Mouse (Mus musculus) stomach, embryonic 15.5 days (tissue): Measurements from ENCODE around the gene Rap1b. TPM values are rescaled to one million over a fixed set of nuclear protein-coding genes. Genes with fewer than 3 reads are reported as not detected.
"Not testable (repeated sequence)": the region's sequence is repeated elsewhere in the genome, so short reads cannot be mapped to it uniquely, and the experiment has no call there.

Source experiments
- ATAC-seq: fragments of 200-750 bp; cut with Nextera tagmentation; 2 replicates; pipeline ENCODE4 v1.8.0; 2017; ENCODE audit warnings: low read depth, moderate number of reproducible peaks, moderate TSS enrichment; ENCODE audit not compliant: insufficient read depth, low FRiP score
- H3K27ac ChIP-seq: fragments of 300-500 bp; sonication (generic); 2 replicates; pipeline ENCODE4 v1.5.1; 2015; ENCODE audit warnings: mild to moderate bottlenecking, inconsistent platforms
- H3K27me3 ChIP-seq: fragments of 300-500 bp; sonication (generic); replicated peaks from 2 replicates; pipeline ENCODE4 v1.6.1; 2015; ENCODE audit warnings: inconsistent platforms
- H3K36me3 ChIP-seq: fragments of 300-500 bp; sonication (generic); 2 replicates; pipeline ENCODE4 v1.6.1; 2015; ENCODE audit warnings: inconsistent platforms
- H3K4me1 ChIP-seq: fragments of 300-500 bp; sonication (generic); 2 replicates; pipeline ENCODE4 v1.6.1; 2015; ENCODE audit warnings: inconsistent platforms
- H3K4me2 ChIP-seq: fragments of 300-500 bp; sonication (generic); 2 replicates; pipeline ENCODE4 v1.6.1; 2015; ENCODE audit warnings: mild to moderate bottlenecking, inconsistent platforms
- H3K4me3 ChIP-seq: fragments of 300-500 bp; sonication (generic); replicated peaks from 2 replicates; pipeline ENCODE4 v1.5.1; 2015; ENCODE audit warnings: inconsistent platforms
- H3K9ac ChIP-seq: fragments of 300-500 bp; sonication (generic); 2 replicates; pipeline ENCODE4 v1.6.1; 2015; ENCODE audit warnings: inconsistent platforms
- H3K9me3 ChIP-seq: fragments of 300-500 bp; sonication (generic); 2 replicates; pipeline ENCODE4 v1.6.1; 2016; ENCODE audit warnings: inconsistent platforms
- WGBS: fragments of 180-500 bp; shearing (Covaris S2); methylation state at CpG from one replicate; pipeline ENCODE4 v1.1.7; 2015; 5-methylcytosine and 5-hydroxymethylcytosine counted together
- polyA plus RNA-seq: library from polyadenylated mRNA; unstranded; fragments of >200 nt; fragmentation: Nextera tagmentation; extraction: Ambion mirVana; gene quantifications from 2 replicates; pipeline ENCODE4 v1.2.1, GENCODE M21; 2015

Rap1b gene
- 177 and 188 TPM in 2 replicates for polyA plus RNA-seq

- no peaks in the 10 kb centered on the region for H3K27me3 ChIP-seq
- H3K27ac ChIP-seq: peak within 1 kb of the TSS; percentile 99
- H3K36me3 ChIP-seq: no peaks in the 10 kb centered on the region
- H3K9me3 ChIP-seq: no peaks in the 10 kb centered on the region
- ATAC-seq: peak; percentile 95
- H3K4me1 ChIP-seq: peaks cover 19% of the 10 kb centered on the region
- WGBS: under 1% methylated on average over 80 of the region's 112 CpGs
- peak within 1 kb of the TSS; percentile 78 for H3K4me2 ChIP-seq
- H3K9ac ChIP-seq: peak within 1 kb of the TSS; percentile 95
- H3K4me3 ChIP-seq: peak within 1 kb of the TSS; percentile 91
These were observed at the start of gene Rap1b for GRCm38 (mm10) chr10:117845597-117846259. Gene Rap1b (minus strand): TSS chr10:117846035.

GRCm38 (mm10) chr10:117895186-117895585 is 49.4 kb upstream of the Rap1b start:
- H3K27ac ChIP-seq: no peak overlapping the region
- H3K36me3 ChIP-seq: no peaks in the 10 kb centered on the region
- ATAC-seq: no peak
- H3K4me1 ChIP-seq: 0 out of 2 replicates have a peak, but pooled peaks cover 3% of the 10 kb centered on the region
- no peak overlapping the region for H3K4me3 ChIP-seq
- H3K4me2 ChIP-seq: no peak overlapping the region
- H3K9me3 ChIP-seq: no peaks in the 10 kb centered on the region
- WGBS: 62% methylated on average over 4 of the region's 4 CpGs
- H3K9ac ChIP-seq: no peak overlapping the region
- H3K27me3 ChIP-seq: no peaks in the 10 kb centered on the region

GRCm38 (mm10) chr10:117894114-117895035 is 48.5 kb upstream of the Rap1b start:
- no peak for ATAC-seq
- WGBS: 88% methylated on average over 17 of the region's 17 CpGs

GRCm38 (mm10) chr10:117893128-117893527 is 47.3 kb upstream of the Rap1b start:
- H3K9me3 ChIP-seq, H3K9ac ChIP-seq, H3K27ac ChIP-seq, H3K36me3 ChIP-seq, H3K4me2 ChIP-seq, H3K27me3 ChIP-seq, ATAC-seq, H3K4me1 ChIP-seq, H3K4me3 ChIP-seq: not testable (repeated sequence)
- WGBS: 37% methylated on average over 13 of the region's 13 CpGs

More at GRCm38 (mm10) chr10:117894114-117895035, 48.5 kb upstream of the Rap1b start:
- Histone ChIP-seq H3K27ac (no peak overlapping the region), H3K36me3 (no peaks in the 10 kb centered on the region), H3K9ac (no peak overlapping the region), H3K9me3 (no peaks in the 10 kb centered on the region), H3K4me1 (0 out of 2 replicates have a peak, but pooled peaks cover 3% of the 10 kb centered on the region), H3K4me2 (no peak overlapping the region), H3K27me3 (no peaks in the 10 kb centered on the region), H3K4me3 (no peak overlapping the region)

GRCm38 (mm10) chr10:117891327-117891726 is 45.5 kb upstream of the Rap1b start:
- Histone ChIP-seq H3K9me3 (no peaks in the 10 kb centered on the region), H3K9ac (no peak overlapping the region), H3K27me3 (no peaks in the 10 kb centered on the region), H3K4me2 (no peak overlapping the region), H3K4me1 (no peaks in the 10 kb centered on the region), H3K27ac (no peak overlapping the region), H3K4me3 (no peak overlapping the region), H3K36me3 (no peaks in the 10 kb centered on the region)
- WGBS: 79% methylated on average over 10 of the region's 10 CpGs
- ATAC-seq: no peak

GRCm38 (mm10) chr10:117888822-117889221 is 43.0 kb upstream of the Rap1b start:
- WGBS: 72% methylated on average over 15 of the region's 15 CpGs
- no peak for ATAC-seq

GRCm38 (mm10) chr10:117885358-117885757 is 39.5 kb upstream of the Rap1b start:
- H3K4me3 ChIP-seq: no peak overlapping the region
- ATAC-seq: no peak
- no peaks in the 10 kb centered on the region for H3K9me3 ChIP-seq
- no peak overlapping the region for H3K27ac ChIP-seq
- H3K9ac ChIP-seq: no peak overlapping the region
- H3K27me3 ChIP-seq: no peaks in the 10 kb centered on the region
- no peak overlapping the region for H3K4me2 ChIP-seq
- no peaks in the 10 kb centered on the region for H3K36me3 ChIP-seq
- H3K4me1 ChIP-seq: no peaks in the 10 kb centered on the region
- 52% methylated on average over 4 of the region's 4 CpGs for WGBS

More at GRCm38 (mm10) chr10:117888822-117889221, 43.0 kb upstream of the Rap1b start:
- Histone ChIP-seq H3K9me3 (no peaks in the 10 kb centered on the region), H3K36me3 (no peaks in the 10 kb centered on the region), H3K4me2 (no peak overlapping the region), H3K4me1 (no peaks in the 10 kb centered on the region), H3K9ac (no peak overlapping the region), H3K27ac (no peak overlapping the region), H3K4me3 (no peak overlapping the region), H3K27me3 (no peaks in the 10 kb centered on the region)

GRCm38 (mm10) chr10:117884760-117885159 is 38.9 kb upstream of the Rap1b start:
- H3K9ac ChIP-seq: no peak overlapping the region
- H3K36me3 ChIP-seq: no peaks in the 10 kb centered on the region
- H3K4me2 ChIP-seq: no peak overlapping the region
- WGBS: 60% methylated on average over 5 of the region's 5 CpGs
- no peak overlapping the region for H3K27ac ChIP-seq
- H3K9me3 ChIP-seq: no peaks in the 10 kb centered on the region
- H3K4me3 ChIP-seq: no peak overlapping the region
- no peak for ATAC-seq
- H3K4me1 ChIP-seq: no peaks in the 10 kb centered on the region
- H3K27me3 ChIP-seq: no peaks in the 10 kb centered on the region

- Histone ChIP-seq H3K4me1 (no peaks in the 10 kb centered on the region), H3K36me3 (no peaks in the 10 kb centered on the region), H3K4me2 (no peak overlapping the region), H3K27ac (no peak overlapping the region), H3K27me3 (no peaks in the 10 kb centered on the region), H3K9ac (no peak overlapping the region), H3K4me3 (no peak overlapping the region), H3K9me3 (no peaks in the 10 kb centered on the region)
- no peak for ATAC-seq
- WGBS: 85% methylated on average over 8 of the region's 8 CpGs
These were observed 37.6 kb upstream of the Rap1b start for GRCm38 (mm10) chr10:117883438-117883837.

- no peak overlapping the region for H3K9ac ChIP-seq
- H3K4me2 ChIP-seq: no peak overlapping the region
- WGBS: 80% methylated on average over 9 of the region's 9 CpGs
- no peaks in the 10 kb centered on the region for H3K9me3 ChIP-seq
- H3K27ac ChIP-seq: no peak overlapping the region
- no peaks in the 10 kb centered on the region for H3K36me3 ChIP-seq
- H3K4me1 ChIP-seq: no peaks in the 10 kb centered on the region
- H3K27me3 ChIP-seq: no peaks in the 10 kb centered on the region
- no peak for ATAC-seq
- no peak overlapping the region for H3K4me3 ChIP-seq
These were observed 32.8 kb upstream of the Rap1b start for GRCm38 (mm10) chr10:117878628-117879027.

- 78% methylated on average over 8 of the region's 8 CpGs for WGBS
These were observed 31.0 kb upstream of the Rap1b start for GRCm38 (mm10) chr10:117876801-117877200.

GRCm38 (mm10) chr10:117876400-117876799 is 30.6 kb upstream of the Rap1b start:
- WGBS: 76% methylated on average over 18 of the region's 18 CpGs
- Histone ChIP-seq H3K9ac (no peak overlapping the region), H3K27ac (no peak overlapping the region), H3K9me3 (no peaks in the 10 kb centered on the region), H3K4me3 (no peak overlapping the region), H3K27me3 (no peaks in the 10 kb centered on the region), H3K4me2 (no peak overlapping the region), H3K36me3 (no peaks in the 10 kb centered on the region), H3K4me1 (no peaks in the 10 kb centered on the region)
- no peak; the same call in 1 of the 2 replicates for ATAC-seq

More at GRCm38 (mm10) chr10:117876801-117877200, 31.0 kb upstream of the Rap1b start:
- Histone ChIP-seq H3K4me2 (no peak overlapping the region), H3K9me3 (no peaks in the 10 kb centered on the region), H3K27me3 (no peaks in the 10 kb centered on the region), H3K9ac (no peak overlapping the region), H3K27ac (no peak overlapping the region), H3K4me1 (no peaks in the 10 kb centered on the region), H3K36me3 (no peaks in the 10 kb centered on the region), H3K4me3 (no peak overlapping the region)
- ATAC-seq: no peak
